Mouse (Mus musculus): Measurements from ENCODE around the gene Dmap1.

DNA sequence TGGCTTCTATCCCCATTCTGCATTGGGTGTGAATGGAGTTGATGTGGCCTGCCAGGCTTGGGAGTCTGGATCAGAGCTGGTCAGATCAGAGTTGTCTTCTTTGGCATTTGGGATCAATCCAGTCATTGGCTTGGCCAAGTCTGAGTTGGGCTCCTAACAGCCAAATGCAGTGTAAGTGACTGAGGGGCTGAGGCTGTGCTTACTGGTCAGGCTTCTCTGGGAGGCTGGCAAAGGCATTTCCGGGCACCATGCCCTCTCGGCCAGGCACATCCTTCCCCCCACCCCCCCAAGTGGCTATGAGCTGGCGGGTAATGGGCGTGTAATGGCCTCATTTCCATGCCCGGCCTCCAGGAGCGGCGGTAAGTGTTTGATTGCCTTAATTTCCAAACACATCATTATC is 16.5 kb downstream of the Dmap1 start:
- TF ChIP-seq CTCF (conservative IDR thresholded peaks at IDR 0.05; ENCODE audit: low read length) (no peak), NANOG (IDR thresholded peaks at IDR 0.05; ENCODE audit: borderline replicate concordance, low read length) (no peak)

Data from E14TG2a.4 (cell line).